Mouse (Mus musculus): ENCODE results near the gene Lmo7.

Lmo7 gene

GRCm38 (mm10) chr14:101879050-101879694 is 149.4 kb downstream of the Lmo7 start:
- DNase-seq (ENCODE audit: low spot score) = peak; percentile 17

- DNase-seq (ENCODE audit: low spot score) = no peak
These were observed 153.2 kb downstream of the Lmo7 start for GRCm38 (mm10) chr14:101882966-101883365.

- no peak for DNase-seq (ENCODE audit: low spot score)
These were observed 154.0 kb downstream of the Lmo7 start for GRCm38 (mm10) chr14:101883787-101884186.

GRCm38 (mm10) chr14:101886320-101886719 is 156.6 kb downstream of the Lmo7 start:
- DNase-seq (ENCODE audit: low spot score) = no peak

GRCm38 (mm10) chr14:101891903-101892448 is 162.2 kb downstream of the Lmo7 start:
- no peak for DNase-seq (ENCODE audit: low spot score)

GRCm38 (mm10) chr14:101892496-101892895 is 162.7 kb downstream of the Lmo7 start:
- no peak for DNase-seq (ENCODE audit: low spot score)

- no peak for DNase-seq (ENCODE audit: low spot score)
These were observed 163.5 kb downstream of the Lmo7 start for GRCm38 (mm10) chr14:101893215-101893614.

- DNase-seq (ENCODE audit: low spot score) = no peak
These were observed 168.5 kb downstream of the Lmo7 start for GRCm38 (mm10) chr14:101898250-101898649.

GRCm38 (mm10) chr14:101901496-101901895 is 171.7 kb downstream of the Lmo7 start:
- DNase-seq (ENCODE audit: low spot score) = no peak

DNA sequence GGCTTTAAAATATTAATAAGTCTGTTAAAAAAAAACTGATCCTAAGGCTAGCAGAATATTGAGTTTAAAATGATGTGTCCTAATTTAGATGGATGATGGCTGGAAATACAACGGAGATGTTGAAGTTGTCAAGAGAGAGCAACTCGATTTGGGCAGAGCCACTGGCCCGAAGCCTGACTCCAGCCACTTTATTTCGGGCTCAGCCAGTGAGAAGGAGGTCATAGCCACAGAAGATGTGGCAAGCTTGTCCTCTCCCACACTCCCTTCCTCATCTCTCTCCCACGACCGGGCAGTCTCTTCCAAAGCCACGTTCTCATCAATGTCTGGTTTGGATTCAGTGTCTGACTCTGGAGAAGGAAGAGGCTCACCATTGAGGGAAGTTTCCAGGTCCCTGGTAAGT is 172.2 kb downstream of the Lmo7 start:
- no peak for DNase-seq (ENCODE audit: low spot score)

- no peak for DNase-seq (ENCODE audit: low spot score)
These were observed 174.0 kb downstream of the Lmo7 start for GRCm38 (mm10) chr14:101903722-101904121.

- DNase-seq (ENCODE audit: low spot score) = no peak
These were observed 182.2 kb downstream of the Lmo7 start for GRCm38 (mm10) chr14:101911983-101912382.

GRCm38 (mm10) chr14:101912392-101912791 is 182.6 kb downstream of the Lmo7 start:
- DNase-seq (ENCODE audit: low spot score) = no peak

- DNase-seq (ENCODE audit: low spot score) = no peak
These were observed 184.6 kb downstream of the Lmo7 start for GRCm38 (mm10) chr14:101914321-101914720.

GRCm38 (mm10) chr14:101915867-101916266 is 186.1 kb downstream of the Lmo7 start:
- DNase-seq (ENCODE audit: low spot score) = no peak

GRCm38 (mm10) chr14:101918471-101918870 is 188.7 kb downstream of the Lmo7 start:
- DNase-seq (ENCODE audit: low spot score) = no peak

- DNase-seq (ENCODE audit: low spot score) = no peak
These were observed 198.0 kb downstream of the Lmo7 start for GRCm38 (mm10) chr14:101927646-101928244.

- DNase-seq (ENCODE audit: low spot score) = no peak
These were observed 201.1 kb downstream of the Lmo7 start for GRCm38 (mm10) chr14:101930576-101931447.

DNA sequence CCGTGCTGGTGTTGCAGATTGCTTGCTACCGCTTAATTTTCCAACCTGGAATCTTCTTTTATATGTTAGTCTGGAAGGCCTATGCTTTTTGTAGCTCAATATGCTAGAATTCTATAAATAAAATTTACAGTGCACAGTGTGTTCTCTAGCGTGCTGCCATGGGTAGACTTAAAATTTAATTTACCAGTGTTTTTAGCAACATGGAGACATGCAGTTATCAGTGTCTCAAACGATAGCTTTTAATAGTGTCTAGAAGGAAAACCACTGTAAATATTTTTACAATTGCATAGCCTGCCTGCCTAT is 201.6 kb downstream of the Lmo7 start:
- no peak for DNase-seq (ENCODE audit: low spot score)

- no peak for DNase-seq (ENCODE audit: low spot score)
These were observed 203.8 kb downstream of the Lmo7 start for GRCm38 (mm10) chr14:101933551-101933950.

DNA sequence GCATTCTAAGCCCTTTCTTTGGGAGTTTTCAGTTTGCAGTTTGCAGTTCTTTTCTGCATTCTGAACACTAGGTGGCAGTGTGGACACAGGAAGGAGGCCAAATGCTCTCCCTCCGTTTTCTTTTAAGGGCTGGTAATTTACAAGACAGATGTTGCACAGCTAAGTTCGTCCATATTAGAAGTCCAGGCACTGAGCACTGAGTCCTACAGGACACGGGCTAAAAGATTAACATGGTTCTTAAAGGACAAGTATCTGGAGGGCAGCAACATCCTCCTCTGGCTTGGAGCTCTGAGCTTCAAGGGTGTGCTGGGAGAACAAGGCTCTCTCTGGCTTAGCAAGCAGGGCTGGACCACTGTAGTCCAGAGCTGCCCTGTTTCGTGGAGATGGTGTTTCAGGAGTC is 213.2 kb downstream of the Lmo7 start:
- peak; percentile 89 for DNase-seq (ENCODE audit: low spot score)

GRCm38 (mm10) chr14:101946711-101947516 is 217.2 kb downstream of the Lmo7 start:
- DNase-seq (ENCODE audit: low spot score) = peak; percentile 70
